Mouse (Mus musculus) cerebellum, postnatal 14 days (tissue): ENCODE results near the gene Il17f.
"Not testable (repeated sequence)": the region's sequence is repeated elsewhere in the genome, so short reads cannot be mapped to it uniquely, and the experiment has no call there.

Experiments
- DNase-seq, 2 experiments: peaks; one replicate each; pipeline ENCODE4 v3.0.0; 2021; ENCODE audit warnings: mixed read lengths in 2 of 2

The Il17f gene

GRCm38 (mm10) chr1:20790517-20790916, at the start of gene Il17f:
Il17f (minus strand) TSS chr1:20790617.
- DNase-seq: not testable (repeated sequence)

GRCm38 (mm10) chr1:20839911-20840310, 49.5 kb upstream of the Il17f start:
- peak; percentile 86 to 90 for DNase-seq

DNA sequence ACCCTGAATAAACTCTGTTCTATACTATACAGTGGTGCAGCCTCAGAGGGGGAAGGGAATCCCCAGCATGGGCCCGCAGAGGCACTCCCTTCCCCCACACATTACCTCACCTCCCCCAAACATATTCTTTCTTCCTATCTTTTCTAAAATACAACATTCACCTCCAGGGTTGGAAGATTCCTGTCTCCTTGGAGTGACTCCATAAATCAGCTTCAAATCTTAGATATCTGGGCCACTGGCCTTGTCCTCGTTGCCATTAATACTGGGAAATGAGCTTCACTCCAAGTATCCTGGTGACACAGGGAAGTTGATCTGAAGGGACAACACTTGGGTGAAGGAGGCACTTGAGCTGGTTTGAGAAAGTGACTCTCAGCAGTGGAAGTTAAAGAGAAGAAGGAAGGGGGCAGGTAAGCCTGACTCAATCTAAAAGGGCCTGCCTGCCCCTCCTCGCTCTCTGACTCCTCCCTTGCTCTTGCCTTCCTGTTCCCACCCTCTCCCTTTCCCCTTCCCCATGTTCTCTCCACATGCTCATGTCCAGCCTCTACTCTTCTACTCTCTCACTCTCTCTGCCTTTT, 46.2 kb upstream of the Il17f start:
- no peak for DNase-seq

GRCm38 (mm10) chr1:20833141-20833511, 42.7 kb upstream of the Il17f start:
- no peak for DNase-seq

DNA sequence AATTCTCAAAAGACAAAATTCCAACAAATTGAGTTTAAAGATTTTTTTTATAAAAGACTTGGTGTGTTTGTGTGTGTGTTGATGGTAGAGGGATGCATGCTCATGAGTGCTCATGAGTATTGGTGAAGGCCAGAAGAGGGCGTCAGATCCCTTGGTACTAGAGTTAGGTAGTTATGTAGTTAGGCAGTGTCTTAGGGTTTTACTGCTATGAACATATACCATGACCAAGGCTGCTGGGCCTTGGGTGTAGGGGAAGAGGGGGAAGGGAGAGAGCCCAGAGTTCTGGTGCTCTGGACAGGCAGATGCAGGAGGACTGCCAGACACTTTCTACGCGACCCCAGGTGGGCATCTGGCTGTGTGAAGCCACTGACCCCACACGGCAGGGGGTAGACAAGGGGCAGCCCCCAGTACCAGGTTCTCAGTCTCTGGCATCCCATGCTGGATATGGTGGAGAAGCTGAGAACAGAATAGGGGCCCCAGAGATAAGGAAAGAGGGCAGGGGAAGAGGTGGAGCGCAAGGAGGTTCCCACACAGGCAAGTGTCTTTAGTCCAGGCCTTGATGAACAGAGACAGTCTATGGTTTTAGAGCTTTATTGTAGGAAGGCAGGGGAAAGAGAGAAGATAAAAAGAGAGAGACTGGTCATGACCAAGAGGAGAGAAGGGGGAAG, 42.2 kb upstream of the Il17f start:
- DNase-seq: no peak

DNA sequence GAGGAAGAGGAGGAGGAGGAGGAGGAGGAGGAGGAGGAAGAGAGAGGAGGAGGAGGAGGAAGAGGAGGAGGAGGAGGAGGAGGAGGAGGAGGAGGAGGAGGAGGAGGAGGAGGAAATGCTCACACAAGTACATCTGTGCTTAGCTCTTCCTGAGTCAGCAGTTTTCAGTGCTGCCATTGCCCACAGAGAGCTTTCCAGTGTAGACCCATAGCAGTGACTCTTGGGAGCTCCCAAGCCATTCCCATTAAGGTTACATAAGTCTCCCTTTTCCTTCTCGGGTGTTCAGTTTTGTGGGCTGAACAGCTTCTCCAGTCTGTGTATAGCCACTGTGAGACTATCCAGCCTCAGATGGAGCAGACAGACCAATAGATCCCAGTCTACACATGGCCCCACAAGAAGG, 40.1 kb upstream of the Il17f start:
- no peak for DNase-seq

DNA sequence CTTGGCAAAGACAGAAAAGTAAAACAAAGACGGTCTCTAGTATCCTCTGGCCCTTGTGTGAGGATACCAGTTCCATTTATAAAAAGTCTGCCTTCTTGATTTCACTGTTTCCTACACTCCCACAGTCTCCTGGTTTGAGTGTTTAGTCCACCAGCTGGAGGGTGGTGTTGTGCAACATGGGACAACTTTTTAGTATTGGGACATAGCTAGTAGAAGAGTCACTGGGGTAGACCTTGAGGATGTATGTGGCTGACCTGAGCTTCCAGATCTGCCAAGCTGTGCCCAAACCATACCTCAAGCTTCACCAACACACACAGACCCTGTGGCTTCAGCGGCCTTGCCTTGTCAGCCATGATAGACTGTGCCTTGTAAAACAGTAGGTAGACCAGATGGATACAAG, 37.6 kb upstream of the Il17f start:
- no peak for DNase-seq

DNA sequence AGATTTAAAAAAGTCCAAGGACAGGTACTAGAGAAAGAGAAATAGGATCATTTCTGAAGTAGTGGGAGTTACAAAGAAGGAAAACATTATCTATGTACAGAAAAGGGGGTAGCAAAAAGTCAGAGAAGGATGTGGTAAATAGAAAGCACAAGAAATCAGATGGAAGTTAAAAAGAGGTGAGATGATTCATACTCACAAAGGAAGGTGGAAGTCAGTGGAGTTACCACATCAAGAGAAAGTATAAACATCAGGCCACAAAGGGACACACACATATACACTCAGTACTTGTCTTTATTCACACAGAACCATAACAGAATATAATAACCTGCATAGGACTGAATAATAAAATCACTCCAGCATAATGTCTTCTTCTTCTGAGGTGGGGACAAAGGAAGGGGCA, 34.6 kb upstream of the Il17f start:
- no peak for DNase-seq

DNA sequence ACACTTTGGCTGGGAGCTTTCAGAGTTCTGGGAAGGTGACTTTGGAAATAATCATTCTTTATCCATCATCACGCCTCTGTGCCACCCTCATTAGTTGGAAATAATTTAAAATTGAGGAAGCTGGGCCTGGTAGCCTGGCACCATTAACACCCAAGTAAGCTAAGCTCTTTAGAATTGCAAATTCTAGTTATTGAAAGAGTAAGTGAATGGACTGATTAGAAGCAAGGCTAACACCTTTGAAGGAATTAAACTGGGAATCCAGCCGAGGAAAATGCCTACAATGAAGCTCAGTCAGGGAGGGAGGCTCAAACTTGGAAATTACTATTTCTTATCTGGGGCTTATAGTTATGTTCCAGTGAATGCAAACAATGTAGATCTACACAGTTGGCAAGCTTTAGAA, 33.5 kb upstream of the Il17f start:
- DNase-seq: no peak

- DNase-seq: no peak
Observed at GRCm38 (mm10) chr1:20823471-20823870, 33.1 kb upstream of the Il17f start.

GRCm38 (mm10) chr1:20820959-20821358, 30.5 kb upstream of the Il17f start:
- no peak for DNase-seq

DNA sequence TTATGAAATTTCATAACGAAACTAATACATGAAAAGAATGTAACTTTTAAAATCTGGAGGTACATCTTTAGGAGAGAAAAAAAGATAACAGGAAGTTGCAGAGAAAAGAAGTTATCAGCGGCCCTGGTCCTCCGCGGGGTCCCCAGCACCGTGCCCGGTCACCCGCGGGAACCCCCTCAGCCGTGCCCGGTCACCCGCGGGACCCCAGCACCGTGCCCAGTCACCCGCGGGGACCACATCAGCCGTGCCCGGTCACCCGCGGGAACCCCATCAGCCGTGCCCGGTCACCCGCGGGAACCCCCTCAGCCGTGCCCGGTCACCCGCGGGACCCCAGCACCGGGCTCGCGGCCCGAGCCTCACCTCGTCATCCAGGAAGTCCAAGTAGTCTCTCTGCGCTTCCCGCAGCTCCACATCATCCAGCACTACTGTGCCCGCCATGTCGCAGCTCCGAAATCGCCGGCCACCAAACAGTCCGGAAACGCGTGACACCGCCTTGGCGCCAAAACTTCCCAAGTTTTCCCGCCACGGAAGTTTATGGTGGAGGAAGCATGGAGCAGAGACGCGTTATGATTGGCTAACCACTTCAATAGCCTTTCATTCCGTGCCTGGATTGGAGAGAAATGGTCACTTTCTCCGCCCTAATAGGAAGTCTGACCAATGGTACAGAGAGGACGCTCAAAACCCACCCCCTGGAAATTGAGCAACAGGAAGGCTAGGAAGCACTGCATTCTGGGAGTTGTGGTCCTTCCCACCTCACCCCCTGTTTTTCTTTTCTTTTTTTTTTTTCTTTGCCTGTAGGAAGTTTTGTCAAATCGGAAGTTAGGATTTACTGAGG, 29.6 kb upstream of the Il17f start, which contains the start of gene Mcm3:
Mcm3 (minus strand) TSS at position 542 of the 835 bp plus-strand sequence.
- DNase-seq: peak; percentile 88 to 91

GRCm38 (mm10) chr1:20817596-20817995, 27.2 kb upstream of the Il17f start:
- DNase-seq: no peak

DNA sequence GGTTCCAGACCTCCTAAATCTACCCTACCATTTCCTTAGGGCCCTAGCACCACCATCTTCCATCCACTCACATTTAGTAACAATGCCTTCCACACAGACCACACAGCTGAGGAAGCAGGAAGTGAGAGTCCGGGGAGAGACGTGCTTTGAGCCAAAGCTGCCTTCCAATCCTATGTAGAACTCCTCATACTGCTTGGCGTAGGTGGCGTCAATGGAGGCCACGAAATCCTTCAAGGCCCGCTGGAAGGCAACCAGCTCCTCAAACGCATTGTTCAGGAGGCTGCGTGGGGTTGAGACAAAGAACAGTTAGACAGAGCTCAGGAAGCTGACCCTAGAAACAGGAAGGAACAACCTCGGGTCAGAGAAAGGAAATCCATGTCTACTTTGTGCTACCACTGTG, 26.8 kb upstream of the Il17f start:
- DNase-seq: no peak

DNA sequence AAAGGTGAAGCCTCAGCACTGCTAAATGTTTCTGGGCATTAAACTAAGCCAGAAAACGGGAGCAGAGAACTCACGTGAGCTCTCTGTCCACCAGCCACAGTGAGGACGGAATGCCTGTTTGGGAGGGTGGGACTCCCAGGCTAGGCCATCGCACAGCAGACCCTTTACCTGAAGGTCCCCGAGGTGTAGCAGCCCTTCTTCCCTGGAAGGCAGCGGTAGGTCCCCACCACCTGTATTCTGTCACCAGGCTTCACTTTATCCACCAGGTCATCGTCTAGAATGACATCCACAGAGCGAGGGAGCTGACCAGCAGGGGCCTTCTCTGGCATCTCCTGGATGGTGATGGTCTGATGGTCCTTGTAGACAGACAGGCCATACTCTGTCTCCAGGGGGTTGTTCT, 24.1 kb upstream of the Il17f start:
- DNase-seq: no peak

DNA sequence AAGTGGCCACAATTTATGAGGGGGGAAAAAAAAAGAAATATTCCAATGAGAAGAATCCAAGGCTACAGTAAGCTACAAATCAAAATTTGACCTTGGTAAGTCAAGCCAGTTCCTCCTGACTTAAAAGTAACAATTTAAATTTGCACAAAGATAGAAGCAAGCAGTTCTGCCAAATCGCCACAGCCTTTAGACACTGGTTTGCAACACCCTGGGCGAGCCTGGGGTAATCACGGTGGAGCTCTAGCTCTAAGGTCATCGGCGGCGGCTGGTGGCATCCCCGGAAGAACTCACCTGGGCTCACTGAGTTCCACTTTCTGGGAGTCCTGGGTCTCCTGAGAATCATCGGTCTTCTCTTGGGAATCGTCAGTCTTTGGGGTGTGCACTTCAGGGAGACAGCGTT, 14.1 kb upstream of the Il17f start:
- DNase-seq: no peak

- peak; percentile 21 to 37 for DNase-seq
Observed at GRCm38 (mm10) chr1:20801682-20802390, 11.4 kb upstream of the Il17f start.

- DNase-seq: no peak
Observed at GRCm38 (mm10) chr1:20801275-20801674, 10.9 kb upstream of the Il17f start.

GRCm38 (mm10) chr1:20795178-20795577, 4.8 kb upstream of the Il17f start:
- no peak for DNase-seq

DNA sequence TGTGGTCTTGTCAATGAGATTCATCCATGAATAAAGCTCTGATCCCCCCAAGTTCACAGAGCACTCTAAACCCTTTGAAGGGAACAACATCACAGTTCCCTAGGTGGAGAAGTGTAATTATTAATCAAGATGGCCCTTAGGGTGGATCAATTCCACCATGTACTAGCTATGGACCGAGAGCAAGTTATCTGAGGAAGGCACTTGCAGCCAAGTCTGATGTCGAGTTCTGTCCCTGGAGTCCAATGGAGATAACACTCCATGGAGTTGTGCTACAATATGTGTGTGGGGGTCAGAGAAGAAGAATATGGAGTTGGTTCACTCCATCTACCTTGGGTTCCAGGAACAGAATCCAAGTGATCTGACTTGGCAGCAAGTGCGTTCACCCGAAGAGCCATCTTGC, 4.3 kb upstream of the Il17f start:
- no peak for DNase-seq

DNA sequence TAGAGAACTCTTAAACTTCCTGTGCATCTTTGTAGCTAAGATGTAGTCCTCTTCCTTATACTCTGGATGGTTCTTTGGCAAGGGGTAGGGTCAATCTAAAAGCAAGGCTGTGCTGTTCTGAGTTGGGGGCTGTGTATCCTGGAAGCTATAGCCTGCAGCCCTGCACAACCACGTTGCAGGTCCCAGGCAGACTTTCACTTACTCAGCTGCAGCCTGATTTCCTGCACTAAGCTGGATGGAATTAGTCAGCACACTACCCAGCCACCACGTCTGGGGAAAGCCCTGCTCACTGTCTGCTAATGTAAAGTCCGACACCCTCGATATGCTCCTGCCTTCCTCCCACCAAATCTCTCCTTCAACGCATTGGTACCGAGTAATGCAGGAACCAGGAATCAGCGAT, 997 bp upstream of the Il17f start:
- no peak for DNase-seq

DNA sequence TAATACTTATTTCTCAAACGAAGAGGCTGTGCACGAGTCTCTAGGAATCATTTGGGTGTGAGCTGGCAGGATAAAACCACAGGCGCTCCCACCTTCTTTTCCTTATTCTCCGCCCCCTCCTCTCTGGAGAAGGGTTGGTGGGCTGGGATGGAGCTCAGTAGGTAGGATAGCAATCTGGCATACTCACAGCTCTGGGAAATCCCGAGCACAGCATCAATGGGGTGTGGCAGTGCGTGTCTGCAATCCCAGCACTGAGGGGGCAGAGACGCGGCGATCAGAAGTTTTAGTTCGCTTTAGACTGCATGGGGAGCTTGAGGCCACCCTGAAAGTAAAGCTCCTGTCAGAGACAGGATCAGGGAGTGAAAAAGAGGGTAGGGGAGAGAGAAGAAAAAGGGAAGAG, 2.0 kb downstream of the Il17f start:
- DNase-seq: no peak

DNA sequence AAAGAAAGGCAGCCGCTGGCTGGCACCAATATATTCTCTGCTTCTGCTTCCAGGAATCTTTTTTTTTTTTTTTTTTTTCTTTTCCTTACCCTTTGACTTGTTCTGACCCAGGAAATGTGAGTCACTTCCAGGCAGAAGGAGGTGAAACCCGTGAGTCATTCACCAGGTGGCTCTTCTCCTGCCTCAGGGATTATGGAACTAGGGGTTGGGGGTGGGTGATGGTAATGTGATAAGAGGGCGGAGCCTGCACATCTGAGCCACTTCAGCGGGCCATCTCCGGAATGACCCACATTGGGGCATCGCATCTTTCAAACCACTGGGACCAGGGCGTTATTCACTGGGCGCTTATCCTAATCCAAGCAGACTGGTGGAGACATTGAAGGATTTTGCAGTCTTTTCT, 3.4 kb downstream of the Il17f start:
- DNase-seq: no peak
